Mouse (Mus musculus) ES-E14 (cell line): ENCODE measurements around the gene Serinc3.

Experiments used
- CHD2 ChIP-seq: IDR thresholded peaks from 2 replicates; pipeline ENCODE4 v1.6.1; 2014; ENCODE audit warnings: mild to moderate bottlenecking, low read depth, low read length, inconsistent platforms
- HCFC1 ChIP-seq: IDR thresholded peaks from 2 replicates; pipeline ENCODE4 v1.6.1; 2012; ENCODE audit warnings: low read length, inconsistent platforms, borderline replicate concordance; ENCODE audit not compliant: insufficient read depth
- MAFK ChIP-seq: IDR thresholded peaks from 2 replicates; pipeline ENCODE4 v1.6.1; 2014; ENCODE audit warnings: mild to moderate bottlenecking, low read depth, low read length, inconsistent platforms; ENCODE audit not compliant: insufficient read depth
- ZC3H11A ChIP-seq: IDR thresholded peaks from 2 replicates; pipeline ENCODE4 v1.6.1; 2012; ENCODE audit warnings: low read depth, mild to moderate bottlenecking, inconsistent platforms, low read length, borderline replicate concordance
- ZNF384 ChIP-seq: IDR thresholded peaks from 2 replicates; pipeline ENCODE4 v1.6.1; 2012; ENCODE audit warnings: low read depth, low read length, inconsistent platforms

- TF ChIP-seq MAFK (no peak), ZC3H11A (no peak), HCFC1 (no peak), ZNF384 (no peak), CHD2 (no peak)
Observed at GRCm38 (mm10) chr2:163674397-163674796, 29.5 kb upstream of the Serinc3 start.
